Mouse (Mus musculus) G1E (cell line): ENCODE results near the gene Gbx1. TPM values are rescaled to one million over a fixed set of nuclear protein-coding genes. Genes with fewer than 3 reads are reported as not detected.
A peak's percentile ranks its signal among the peaks of the same experiment; 100 is the strongest.

Experiments
- ATAC-seq: 2 replicates; pipeline ENCODE4 v1.8.0; 2016; ENCODE audit warnings: mild to moderate bottlenecking; ENCODE audit not compliant: insufficient number of reproducible peaks, poor library complexity, low FRiP score, severe bottlenecking; ENCODE audit errors: extremely low read depth
- DNase-seq: peaks from one replicate; pipeline ENCODE4 v3.0.0; 2012; ENCODE audit warnings: low spot score
- H3K27me3 ChIP-seq: 2 replicates; pipeline ENCODE4 v1.6.1; 2012; ENCODE audit warnings: mild to moderate bottlenecking, low read length, inconsistent platforms; ENCODE audit not compliant: insufficient read depth
- H3K36me3 ChIP-seq: replicated peaks from 2 replicates; pipeline ENCODE3; 2012; ENCODE audit warnings: mild to moderate bottlenecking, inconsistent platforms
- H3K4me1 ChIP-seq: 2 replicates; pipeline ENCODE4 v1.6.1; 2012; ENCODE audit warnings: low read depth, low read length, inconsistent platforms, mixed read lengths; ENCODE audit not compliant: insufficient read depth
- H3K4me3 ChIP-seq: 2 replicates; pipeline ENCODE4 v1.5.1; 2012; ENCODE audit warnings: low read depth, mild to moderate bottlenecking, inconsistent platforms, low read length, moderate library complexity, mixed read lengths
- H3K9me3 ChIP-seq: replicated peaks from 2 replicates; pipeline ENCODE4 v1.6.1; 2012; ENCODE audit warnings: inconsistent platforms
- CTCF ChIP-seq: IDR thresholded peaks from 2 replicates; pipeline ENCODE4 v1.5.1; 2012; ENCODE audit warnings: low read depth, low read length, inconsistent platforms, mixed read lengths
- GATA1 ChIP-seq: IDR thresholded peaks from 2 replicates; pipeline ENCODE4 v1.6.1; 2012; ENCODE audit warnings: borderline replicate concordance, low read length, inconsistent platforms, mixed read lengths
- GATA2 ChIP-seq: IDR thresholded peaks from 2 replicates; pipeline ENCODE4 v1.6.1; 2012; ENCODE audit warnings: low read depth, low read length, inconsistent platforms, borderline replicate concordance
- POLR2AphosphoS5 ChIP-seq: IDR thresholded peaks from 2 replicates; pipeline ENCODE4 v1.6.1; 2012; ENCODE audit warnings: low read depth, low read length, inconsistent platforms; ENCODE audit not compliant: insufficient replicate concordance
- TAL1 ChIP-seq: conservative IDR thresholded peaks from 2 replicates; pipeline ENCODE4 v1.6.1; 2012; ENCODE audit warnings: low read depth, low read length, inconsistent platforms, mixed read lengths
- polyA plus RNA-seq: library from polyadenylated mRNA; stranded (reverse); fragments of >175 nt; gene quantifications from 2 replicates; pipeline ENCODE4 v1.2.3, GENCODE M21; 2012
- total RNA-seq, 2 experiments: library from RNA; stranded (forward) in 1 of 2; stranded (reverse) in 1 of 2; fragments of 200-1000 nt in 1 of 2; fragments of >200 nt in 1 of 2; fragmentation: Nextera tagmentation in 1 of 2; gene quantifications; 2 replicates each; pipeline ENCODE4 v1.2.3; 2014 to 2017

The Gbx1 gene
- total and polyA plus RNA-seq, 3 experiments = 0.02 TPM; not detected in 2

DNA sequence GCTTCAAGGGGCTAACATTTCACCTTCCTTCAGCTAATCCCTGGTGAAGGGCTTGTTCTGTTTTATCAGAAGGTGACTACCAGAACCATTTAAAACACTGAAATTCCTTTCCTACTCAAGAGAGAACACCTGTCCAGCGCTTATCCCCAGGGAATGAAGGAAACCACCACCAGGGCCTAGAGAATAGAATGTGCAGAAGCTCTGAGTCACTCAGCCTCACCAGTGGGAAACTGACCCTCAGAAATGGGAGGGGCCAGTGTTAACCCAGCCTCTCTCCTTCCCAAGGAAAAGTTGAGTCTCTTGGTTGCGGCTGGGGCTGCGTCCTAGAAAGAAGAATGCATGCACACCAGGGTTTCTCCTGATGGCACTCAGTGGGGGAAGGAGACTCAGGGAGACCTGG is 71.9 kb downstream of the Gbx1 start:
- no peaks in the 10 kb centered on the region for H3K9me3 ChIP-seq
- no peak for TF ChIP-seq CTCF
- no peak for TF ChIP-seq TAL1
- H3K4me3 ChIP-seq = no peak overlapping the region
- peaks cover 57% of the 10 kb centered on the region for H3K4me1 ChIP-seq
- H3K27me3 ChIP-seq = no peaks in the 10 kb centered on the region
- H3K36me3 ChIP-seq = peaks cover 58% of the 10 kb centered on the region
- ATAC-seq = no peak
- no peak for DNase-seq

DNA sequence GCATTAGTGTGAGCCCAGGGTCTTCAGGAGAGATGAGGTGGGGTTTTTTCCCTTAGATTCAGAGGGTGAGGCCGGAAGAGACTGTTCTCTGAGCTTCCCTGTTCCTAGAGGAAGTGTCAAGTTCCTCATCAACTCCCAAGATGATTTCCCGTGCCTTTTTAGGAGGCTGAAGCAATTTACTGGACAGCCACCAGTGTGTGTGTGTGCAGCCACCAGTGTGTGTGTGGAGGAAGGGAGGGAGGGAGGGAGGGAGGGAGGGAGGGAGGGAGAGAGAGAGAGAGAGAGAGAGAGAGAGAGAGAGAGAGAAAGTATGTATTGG is 73.1 kb downstream of the Gbx1 start:
- no peak for DNase-seq
- Histone ChIP-seq H3K9me3 (no peaks in the 10 kb centered on the region), H3K27me3 (no peaks in the 10 kb centered on the region), H3K36me3 (peaks cover 52% of the 10 kb centered on the region), H3K4me1 (peaks cover 54% of the 10 kb centered on the region), H3K4me3 (no peak overlapping the region; the same call in 1 of the 2 replicates)
- TF ChIP-seq POLR2AphosphoS5 (no peak), GATA2 (no peak), CTCF (no peak), TAL1 (no peak)
- ATAC-seq = no peak

DNA sequence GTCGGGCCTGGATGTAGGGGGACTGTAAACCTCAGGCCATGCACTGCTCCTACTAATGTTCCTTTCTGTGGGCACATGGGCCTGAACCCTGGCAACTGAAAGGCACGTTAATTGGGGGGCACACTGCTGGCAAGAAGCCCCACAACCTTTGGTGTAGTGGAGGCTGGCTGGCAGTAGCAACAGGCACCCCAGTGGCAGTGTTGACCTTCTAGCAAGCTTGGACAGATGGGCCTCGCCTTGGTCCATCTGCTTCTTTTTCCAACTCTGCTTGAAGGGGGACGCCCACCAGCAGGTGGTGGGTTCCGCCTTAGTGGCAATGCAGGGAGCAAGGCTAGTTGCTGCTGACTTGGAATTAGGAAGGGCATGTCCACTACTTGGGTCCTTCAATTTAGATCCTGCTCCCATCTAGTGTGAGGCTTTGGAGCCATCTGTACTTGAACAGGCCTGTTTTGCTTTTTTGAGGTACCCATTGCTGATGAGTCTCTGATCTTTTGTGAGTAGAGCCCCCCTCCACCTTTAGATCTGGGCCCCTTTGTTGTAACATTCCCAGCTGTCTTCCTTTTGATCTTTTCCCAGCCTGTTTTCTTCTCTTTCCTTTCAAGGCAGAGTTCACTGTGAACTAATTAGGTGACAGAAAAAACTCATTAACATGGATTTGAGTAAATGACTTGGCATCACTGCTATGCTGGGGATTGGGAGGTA is 73.6 kb downstream of the Gbx1 start:
- no peak for TF ChIP-seq POLR2AphosphoS5
- TF ChIP-seq GATA1 = no peak
- no peak for TF ChIP-seq GATA2
- TF ChIP-seq TAL1 = no peak
- no peak for TF ChIP-seq CTCF
- DNase-seq = no peak
- no peak for ATAC-seq
- Histone ChIP-seq H3K27me3 (no peaks in the 10 kb centered on the region), H3K36me3 (peaks cover 49% of the 10 kb centered on the region), H3K4me1 (peaks cover 54% of the 10 kb centered on the region), H3K4me3 (peak overlapping the region; percentile 88), H3K9me3 (no peaks in the 10 kb centered on the region)

Other genes starting within 250 kb of the Gbx1 start
- gene Kcnh2, start 175.6 kb downstream of the Gbx1 start, total RNA-seq (2014; fragmentation: Nextera tagmentation) = 3.3 and 6.8 TPM in 2 replicates
- 1.0 and 1.3 TPM in 2 replicates for gene Kcnh2, start 175.6 kb downstream of the Gbx1 start, total RNA-seq (2017)
- 12.6 and 15.1 TPM in 2 replicates for gene Kcnh2, start 175.6 kb downstream of the Gbx1 start, polyA plus RNA-seq
- 0.23 and 0.58 TPM in 2 replicates for gene Nos3, start 162.4 kb downstream of the Gbx1 start, total RNA-seq (2014; fragmentation: Nextera tagmentation)
- 0.17 and 0.22 TPM in 2 replicates for gene Nos3, start 162.4 kb downstream of the Gbx1 start, total RNA-seq (2017)
- gene Nos3, start 162.4 kb downstream of the Gbx1 start, polyA plus RNA-seq = 0.07 and 0.09 TPM in 2 replicates
- gene Atg9b, start 135.1 kb downstream of the Gbx1 start, total RNA-seq (2014; fragmentation: Nextera tagmentation) = not detected in 2 replicates
- 0.06 and 0.11 TPM in 2 replicates for gene Atg9b, start 135.1 kb downstream of the Gbx1 start, total RNA-seq (2017)
- 0.15 TPM in 2 replicates for gene Atg9b, start 135.1 kb downstream of the Gbx1 start, polyA plus RNA-seq
- gene Abcb8, start 133.5 kb downstream of the Gbx1 start, total RNA-seq (2014; fragmentation: Nextera tagmentation) = 13.5 and 17.7 TPM in 2 replicates
- gene Abcb8, start 133.5 kb downstream of the Gbx1 start, total RNA-seq (2017) = 15.4 and 20.4 TPM in 2 replicates
- 43.6 and 44.0 TPM in 2 replicates for gene Abcb8, start 133.5 kb downstream of the Gbx1 start, polyA plus RNA-seq
- not detected in 2 replicates for gene Asic3, start 113.8 kb downstream of the Gbx1 start, total RNA-seq (2014; fragmentation: Nextera tagmentation)
- 0.05 TPM in 1 of 2 replicates, not detected in the other for gene Asic3, start 113.8 kb downstream of the Gbx1 start, total RNA-seq (2017)
- gene Asic3, start 113.8 kb downstream of the Gbx1 start, polyA plus RNA-seq = 0.06 TPM in 1 of 2 replicates, not detected in the other
- 14.3 and 19.1 TPM in 2 replicates for gene Cdk5, start 103.7 kb downstream of the Gbx1 start, total RNA-seq (2014; fragmentation: Nextera tagmentation)
- 26.6 and 28.1 TPM in 2 replicates for gene Cdk5, start 103.7 kb downstream of the Gbx1 start, total RNA-seq (2017)
- gene Cdk5, start 103.7 kb downstream of the Gbx1 start, polyA plus RNA-seq = 9.8 and 12.7 TPM in 2 replicates
- 24.7 and 42.1 TPM in 2 replicates for gene Slc4a2, start 103.4 kb downstream of the Gbx1 start, total RNA-seq (2014; fragmentation: Nextera tagmentation)
- gene Slc4a2, start 103.4 kb downstream of the Gbx1 start, total RNA-seq (2017) = 25.5 and 30.5 TPM in 2 replicates
- 17.4 and 20.0 TPM in 2 replicates for gene Slc4a2, start 103.4 kb downstream of the Gbx1 start, polyA plus RNA-seq
- 95.9 and 97.8 TPM in 2 replicates for gene Fastk, start 81.9 kb downstream of the Gbx1 start, total RNA-seq (2014; fragmentation: Nextera tagmentation)
- 36.2 and 46.9 TPM in 2 replicates for gene Fastk, start 81.9 kb downstream of the Gbx1 start, total RNA-seq (2017)
- 286 and 295 TPM in 2 replicates for gene Fastk, start 81.9 kb downstream of the Gbx1 start, polyA plus RNA-seq
- 11.1 and 14.3 TPM in 2 replicates for gene Tmub1, start 79.3 kb downstream of the Gbx1 start, total RNA-seq (2014; fragmentation: Nextera tagmentation)
- gene Tmub1, start 79.3 kb downstream of the Gbx1 start, total RNA-seq (2017) = 13.3 and 16.1 TPM in 2 replicates
- gene Tmub1, start 79.3 kb downstream of the Gbx1 start, polyA plus RNA-seq = 36.3 and 38.1 TPM in 2 replicates
- gene Agap3, start 75.0 kb downstream of the Gbx1 start, total RNA-seq (2014; fragmentation: Nextera tagmentation) = 22.0 and 26.3 TPM in 2 replicates
- 30.3 and 32.8 TPM in 2 replicates for gene Agap3, start 75.0 kb downstream of the Gbx1 start, total RNA-seq (2017)
- 133 and 147 TPM in 2 replicates for gene Agap3, start 75.0 kb downstream of the Gbx1 start, polyA plus RNA-seq
- not detected in 2 replicates for gene Asb10, start 13.8 kb upstream of the Gbx1 start, total RNA-seq (2014; fragmentation: Nextera tagmentation)
- gene Asb10, start 13.8 kb upstream of the Gbx1 start, total RNA-seq (2017) = not detected in 2 replicates
- 0.04 TPM in 1 of 2 replicates, not detected in the other for gene Asb10, start 13.8 kb upstream of the Gbx1 start, polyA plus RNA-seq
- not detected in 2 replicates for gene 4931409K22Rik, start 29.6 kb upstream of the Gbx1 start, total RNA-seq (2014; fragmentation: Nextera tagmentation)
- 0.06 TPM in 1 of 2 replicates, not detected in the other for gene 4931409K22Rik, start 29.6 kb upstream of the Gbx1 start, total RNA-seq (2017)
- gene 4931409K22Rik, start 29.6 kb upstream of the Gbx1 start, polyA plus RNA-seq = not detected in 2 replicates
- gene Abcf2, start 50.3 kb upstream of the Gbx1 start, total RNA-seq (2014; fragmentation: Nextera tagmentation) = 54.2 and 58.8 TPM in 2 replicates
- gene Abcf2, start 50.3 kb upstream of the Gbx1 start, total RNA-seq (2017) = 89.5 and 94.6 TPM in 2 replicates
- gene Abcf2, start 50.3 kb upstream of the Gbx1 start, polyA plus RNA-seq = 68.5 and 81.4 TPM in 2 replicates
- 5.9 and 15.8 TPM in 2 replicates for gene Chpf2, start 59.5 kb upstream of the Gbx1 start, total RNA-seq (2014; fragmentation: Nextera tagmentation)
- gene Chpf2, start 59.5 kb upstream of the Gbx1 start, total RNA-seq (2017) = 7.3 and 14.9 TPM in 2 replicates
- 19.9 and 28.5 TPM in 2 replicates for gene Chpf2, start 59.5 kb upstream of the Gbx1 start, polyA plus RNA-seq
- gene Smarcd3, start 97.2 kb upstream of the Gbx1 start, total RNA-seq (2014; fragmentation: Nextera tagmentation) = not detected in 2 replicates
- gene Smarcd3, start 97.2 kb upstream of the Gbx1 start, total RNA-seq (2017) = 0.06 and 0.22 TPM in 2 replicates
- gene Smarcd3, start 97.2 kb upstream of the Gbx1 start, polyA plus RNA-seq = 0.12 TPM in 1 of 2 replicates, not detected in the other
- gene Nub1, start 158.3 kb upstream of the Gbx1 start, total RNA-seq (2014; fragmentation: Nextera tagmentation) = 40.8 and 44.7 TPM in 2 replicates
- 56.3 and 58.6 TPM in 2 replicates for gene Nub1, start 158.3 kb upstream of the Gbx1 start, total RNA-seq (2017)
- gene Nub1, start 158.3 kb upstream of the Gbx1 start, polyA plus RNA-seq = 25.8 and 28.8 TPM in 2 replicates
- not detected in 2 replicates for gene Wdr86, start 203.5 kb upstream of the Gbx1 start, total RNA-seq (2014; fragmentation: Nextera tagmentation)
- under 0.01 and 0.44 TPM in 2 replicates for gene Wdr86, start 203.5 kb upstream of the Gbx1 start, total RNA-seq (2017)
- not detected in 2 replicates for gene Wdr86, start 203.5 kb upstream of the Gbx1 start, polyA plus RNA-seq
- not detected in 2 replicates for gene Crygn, start 230.8 kb upstream of the Gbx1 start, total RNA-seq (2014; fragmentation: Nextera tagmentation)
- gene Crygn, start 230.8 kb upstream of the Gbx1 start, total RNA-seq (2017) = not detected in 2 replicates
- 0.47 and 0.95 TPM in 2 replicates for gene Crygn, start 230.8 kb upstream of the Gbx1 start, polyA plus RNA-seq